Mouse (Mus musculus): ENCODE measurements around the gene Ttc39b.

DNA sequence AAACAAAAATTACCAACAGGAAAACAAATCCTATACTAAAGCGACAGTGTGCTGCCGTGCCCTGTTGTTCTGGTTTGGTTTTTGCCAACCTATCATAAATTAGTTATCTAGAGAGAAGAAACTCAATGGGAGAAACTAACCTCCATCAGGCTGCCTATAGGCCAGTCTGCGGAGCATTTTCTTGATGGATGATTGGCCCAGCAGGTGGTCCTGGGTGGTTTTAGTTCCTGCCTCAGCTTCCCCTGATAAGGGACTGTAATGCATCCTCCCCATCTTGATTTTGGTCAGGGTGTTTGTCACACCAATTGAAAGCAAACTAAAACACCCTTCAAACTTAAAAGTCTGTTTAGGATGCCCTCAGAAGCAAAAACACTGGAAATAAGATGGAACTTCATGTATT is 65.8 kb downstream of the Ttc39b start:
- TF ChIP-seq POLR2A (IDR thresholded peaks at IDR 0.05; ENCODE audit: low read depth, low read length) (no peak), CTCF (conservative IDR thresholded peaks at IDR 0.05; ENCODE audit: insufficient read depth, insufficient read length, low read depth, low read length) (no peak)
